Mouse (Mus musculus) adrenal gland, postnatal 10 days (tissue): ENCODE results near the gene Agap1. TPM values are rescaled to one million over a fixed set of nuclear protein-coding genes. Genes with fewer than 3 reads are reported as not detected.

Source experiments
- DNase-seq: peaks from one replicate; pipeline ENCODE4 v3.0.0; 2021; ENCODE audit warnings: mixed read lengths
- total RNA-seq, 2 experiments: library from RNA; stranded (reverse); gene quantifications; 2 replicates each; pipeline ENCODE4 v1.2.3; 2021

The Agap1 gene
- total RNA-seq, 2 experiments from 2014 or later: 48.5 to 58.7 TPM

GRCm38 (mm10) chr1:89714165-89714980 lies 259.8 kb downstream of the Agap1 start:
- no peak for DNase-seq

- no peak for DNase-seq
These were observed 261.6 kb downstream of the Agap1 start for GRCm38 (mm10) chr1:89716234-89716633.

- no peak for DNase-seq
These were observed 262.5 kb downstream of the Agap1 start for GRCm38 (mm10) chr1:89717100-89717499.

- no peak for DNase-seq
These were observed 264.3 kb downstream of the Agap1 start for GRCm38 (mm10) chr1:89718782-89719403.

GRCm38 (mm10) chr1:89724141-89724540 lies 269.5 kb downstream of the Agap1 start:
- no peak for DNase-seq

- no peak for DNase-seq
These were observed 269.9 kb downstream of the Agap1 start for GRCm38 (mm10) chr1:89724555-89724954.

- no peak for DNase-seq
These were observed 270.4 kb downstream of the Agap1 start for GRCm38 (mm10) chr1:89724957-89725356.

- DNase-seq: no peak
These were observed 273.9 kb downstream of the Agap1 start for GRCm38 (mm10) chr1:89728481-89728880.

GRCm38 (mm10) chr1:89730589-89731195 lies 276.1 kb downstream of the Agap1 start:
- DNase-seq: peak; percentile 28

GRCm38 (mm10) chr1:89734368-89734767 lies 279.8 kb downstream of the Agap1 start:
- DNase-seq: no peak

GRCm38 (mm10) chr1:89735146-89735545 lies 280.5 kb downstream of the Agap1 start:
- DNase-seq: peak; percentile 10

GRCm38 (mm10) chr1:89736021-89736420 lies 281.4 kb downstream of the Agap1 start:
- no peak for DNase-seq

GRCm38 (mm10) chr1:89739067-89739774 lies 284.6 kb downstream of the Agap1 start:
- no peak for DNase-seq

GRCm38 (mm10) chr1:89739775-89740099 lies 285.1 kb downstream of the Agap1 start:
- DNase-seq: no peak

- no peak for DNase-seq
These were observed 287.8 kb downstream of the Agap1 start for GRCm38 (mm10) chr1:89742359-89742758.

- DNase-seq: no peak
These were observed 291.6 kb downstream of the Agap1 start for GRCm38 (mm10) chr1:89746171-89746570.

GRCm38 (mm10) chr1:89749666-89750065 lies 295.1 kb downstream of the Agap1 start:
- no peak for DNase-seq

- no peak for DNase-seq
These were observed 295.9 kb downstream of the Agap1 start for GRCm38 (mm10) chr1:89750495-89750894.

GRCm38 (mm10) chr1:89750921-89751320 lies 296.3 kb downstream of the Agap1 start:
- no peak for DNase-seq

GRCm38 (mm10) chr1:89751344-89751743 lies 296.7 kb downstream of the Agap1 start:
- DNase-seq: no peak

- no peak for DNase-seq
These were observed 298.1 kb downstream of the Agap1 start for GRCm38 (mm10) chr1:89752659-89753058.

- DNase-seq: no peak
These were observed 300.8 kb downstream of the Agap1 start for GRCm38 (mm10) chr1:89755358-89755757.

GRCm38 (mm10) chr1:89756387-89756786 lies 301.8 kb downstream of the Agap1 start:
- DNase-seq: no peak
